Mouse (Mus musculus) limb, embryonic 14.5 days (tissue): Measurements from ENCODE around the gene Zcchc3. TPM values are rescaled to one million over a fixed set of nuclear protein-coding genes. Genes with fewer than 3 reads are reported as not detected.
"Not testable (repeated sequence)": the region's sequence is repeated elsewhere in the genome, so short reads cannot be mapped to it uniquely, and the experiment has no call there.

Source experiments
- ATAC-seq: fragments of 200-750 bp; cut with Nextera tagmentation; 2 replicates; pipeline ENCODE4 v1.8.0; 2017; ENCODE audit warnings: low read depth, moderate number of reproducible peaks, moderate TSS enrichment; ENCODE audit not compliant: low FRiP score
- DNase-seq: peaks from one replicate; pipeline ENCODE4 v3.0.0-alpha.2; 2015; ENCODE audit warnings: low spot score
- H3K27ac ChIP-seq: fragments of 300-500 bp; sonication (generic); replicated peaks from 2 replicates; pipeline ENCODE4 v1.5.1; 2014; ENCODE audit warnings: low read depth, mild to moderate bottlenecking, low read length, moderate library complexity, mixed read lengths
- H3K27me3 ChIP-seq: fragments of 300-500 bp; sonication (generic); 2 replicates; pipeline ENCODE4 v1.6.1; 2014; ENCODE audit warnings: low read length, mixed read lengths; ENCODE audit not compliant: control insufficient read depth, insufficient read depth
- H3K36me3 ChIP-seq: fragments of 300-500 bp; sonication (generic); 2 replicates; pipeline ENCODE4 v1.6.1; 2014; ENCODE audit warnings: mild to moderate bottlenecking, low read length, moderate library complexity, mixed read lengths; ENCODE audit not compliant: control insufficient read depth, insufficient read depth
- H3K4me1 ChIP-seq: fragments of 300-500 bp; sonication (generic); 2 replicates; pipeline ENCODE4 v1.6.1; 2014; ENCODE audit warnings: antibody characterized with exemption, low read length, mixed read lengths; ENCODE audit not compliant: control insufficient read depth, insufficient read depth
- H3K4me2 ChIP-seq: fragments of 300-500 bp; sonication (generic); replicated peaks from 2 replicates; pipeline ENCODE4 v1.6.1; 2014; ENCODE audit warnings: low read depth, mild to moderate bottlenecking, low read length, moderate library complexity; ENCODE audit not compliant: severe bottlenecking
- H3K4me3 ChIP-seq: fragments of 300-500 bp; sonication (generic); replicated peaks from 2 replicates; pipeline ENCODE4 v1.5.1; 2014; ENCODE audit warnings: low read length
- H3K9ac ChIP-seq: fragments of 300-500 bp; sonication (generic); 2 replicates; pipeline ENCODE4 v1.6.1; 2014; ENCODE audit warnings: mild to moderate bottlenecking, low read depth, low read length, moderate library complexity; ENCODE audit not compliant: severe bottlenecking
- H3K9me3 ChIP-seq: fragments of 300-500 bp; sonication (generic); 2 replicates; pipeline ENCODE4 v1.6.1; 2016; ENCODE audit warnings: low read length; ENCODE audit not compliant: control insufficient read depth
- POLR2A ChIP-seq: fragments of 200-500 bp; IDR thresholded peaks from 2 replicates; pipeline ENCODE4 v1.8.0; 2012; ENCODE audit warnings: inconsistent platforms, mild to moderate bottlenecking, moderate library complexity, borderline replicate concordance; ENCODE audit not compliant: insufficient read depth, insufficient read length; ENCODE audit errors: extremely low read depth
- WGBS: fragments of 180-500 bp; shearing (Covaris S2); extraction: QIAGEN DNeasy Blood & Tissue Kit; methylation state at CpG from one replicate; pipeline ENCODE4 v1.1.7; 2014; 5-methylcytosine and 5-hydroxymethylcytosine counted together
- polyA plus RNA-seq, 2 experiments: library from polyadenylated mRNA; depleted of rRNA in 1 of 2; stranded (reverse) in 1 of 2; unstranded in 1 of 2; fragments of >200 nt; fragmentation: Nextera tagmentation in 1 of 2; extraction: Ambion mirVana in 1 of 2; gene quantifications; 2 replicates each; pipeline versions ENCODE4 v1.2.1 to v1.2.3; 2012 to 2014

The Zcchc3 gene
- polyA plus RNA-seq, 2 experiments, result 33.5 to 38.1 TPM

GRCm38 (mm10) chr2:152436405-152436901 lies 21.6 kb upstream of the Zcchc3 start:
- no peak for DNase-seq
- ATAC-seq, result no peak
- no peak overlapping the region for H3K4me2 ChIP-seq
- no peaks in the 10 kb centered on the region for H3K9me3 ChIP-seq
- H3K4me1 ChIP-seq, result no peaks in the 10 kb centered on the region; the same call in 1 of the 2 replicates
- H3K4me3 ChIP-seq, result no peak overlapping the region
- no peaks in the 10 kb centered on the region for H3K27me3 ChIP-seq
- no peaks in the 10 kb centered on the region for H3K36me3 ChIP-seq
- TF ChIP-seq POLR2A, result no peak
- no peak overlapping the region for H3K9ac ChIP-seq
- no peak overlapping the region for H3K27ac ChIP-seq
- 77% methylated on average over 7 of the region's 7 CpGs for WGBS

- not testable (repeated sequence) for DNase-seq, H3K36me3 ChIP-seq, H3K9ac ChIP-seq, H3K9me3 ChIP-seq, H3K4me2 ChIP-seq, H3K4me1 ChIP-seq, H3K27ac ChIP-seq, ATAC-seq, H3K4me3 ChIP-seq, H3K27me3 ChIP-seq
- 80% methylated on average over 2 of the region's 2 CpGs for WGBS
These were observed 13.7 kb upstream of the Zcchc3 start for GRCm38 (mm10) chr2:152428481-152428880.

DNA sequence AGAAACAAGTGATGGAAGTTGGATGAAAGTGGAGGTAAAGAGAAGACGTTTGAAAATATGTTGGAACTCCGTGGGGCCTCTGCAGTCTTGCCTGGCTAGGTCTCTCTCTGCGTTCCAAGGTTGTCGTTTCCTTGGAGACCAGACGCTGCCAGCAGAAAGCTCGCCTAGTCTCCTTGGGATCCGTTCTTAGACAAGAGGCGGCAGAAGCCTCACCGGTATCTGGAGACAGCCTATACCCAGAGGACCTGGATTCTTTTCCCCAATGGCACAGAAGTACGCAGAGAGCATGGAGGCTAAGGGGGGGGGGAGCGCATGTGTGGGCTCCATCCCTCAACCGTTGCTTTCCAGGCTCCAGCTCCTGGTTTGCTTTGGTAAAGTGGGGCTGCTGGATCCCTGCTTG lies 12.7 kb upstream of the Zcchc3 start:
- no peak overlapping the region for H3K27ac ChIP-seq
- ATAC-seq (no peak), DNase-seq (no peak)
- H3K9me3 ChIP-seq, result no peaks in the 10 kb centered on the region
- H3K36me3 ChIP-seq, result no peaks in the 10 kb centered on the region
- H3K4me1 ChIP-seq, result no peaks in the 10 kb centered on the region
- 7% methylated on average over 12 of the region's 12 CpGs for WGBS
- no peak overlapping the region for H3K4me3 ChIP-seq
- peak overlapping the region; percentile 33 for H3K4me2 ChIP-seq
- H3K27me3 ChIP-seq, result no peaks in the 10 kb centered on the region
- no peak overlapping the region for H3K9ac ChIP-seq
- TF ChIP-seq POLR2A, result no peak

GRCm38 (mm10) chr2:152415786-152416185 lies 959 bp upstream of the Zcchc3 start:
- TF ChIP-seq POLR2A, result no peak
- Histone ChIP-seq H3K4me1 (peaks cover 11% of the 10 kb centered on the region), H3K4me3 (peak overlapping the region; percentile 96; the same call in 1 of the 2 replicates), H3K27me3 (no peaks in the 10 kb centered on the region), H3K36me3 (peaks cover 4% of the 10 kb centered on the region; the same call in 1 of the 2 replicates), H3K9ac (peak overlapping the region; percentile 98), H3K9me3 (peaks cover 7% of the 10 kb centered on the region; the same call in 1 of the 2 replicates), H3K27ac (peak overlapping the region; percentile 98), H3K4me2 (peak overlapping the region; percentile 86)
- DNase-seq (no peak), ATAC-seq (no peak)
- 93% methylated on average over 3 of the region's 3 CpGs for WGBS

DNA sequence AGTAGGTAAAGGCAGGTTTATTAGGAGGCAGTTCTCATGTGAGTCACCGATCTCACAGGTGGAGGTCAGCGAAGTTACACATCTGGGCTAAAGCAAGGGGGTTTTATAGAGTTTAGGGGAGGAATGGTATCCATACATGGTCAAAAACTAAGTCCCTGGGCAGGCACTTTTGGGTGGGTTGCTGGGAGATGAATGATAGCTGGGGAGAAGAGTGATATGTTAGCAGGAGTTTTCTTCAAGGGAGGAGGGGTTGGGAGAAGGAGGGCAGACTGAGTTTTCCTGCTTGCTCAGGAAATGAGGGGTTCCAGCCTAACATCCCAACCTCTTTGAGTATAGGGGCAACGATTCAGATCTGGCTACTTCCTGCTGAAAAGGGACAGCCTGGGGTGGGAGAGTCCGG lies 460 bp upstream of the Zcchc3 start, which contains the start of gene 6820408C15Rik:
Gene 6820408C15Rik (plus strand): TSS at position 301 of the 400 bp plus-strand sequence.
- Histone ChIP-seq H3K27me3 (no peaks in the 10 kb centered on the region), H3K27ac (peak within 1 kb of the TSS; percentile 98), H3K36me3 (peaks cover 4% of the 10 kb centered on the region; the same call in 1 of the 2 replicates), H3K4me2 (peak within 1 kb of the TSS; percentile 86), H3K4me3 (peak within 1 kb of the TSS; percentile 96), H3K9ac (peak within 1 kb of the TSS; percentile 98), H3K4me1 (peaks cover 16% of the 10 kb centered on the region), H3K9me3 (peaks cover 7% of the 10 kb centered on the region; the same call in 1 of the 2 replicates)
- no peak for DNase-seq
- ATAC-seq, result no peak
- 19% methylated on average over 4 of the region's 4 CpGs for WGBS
- TF ChIP-seq POLR2A, result no peak
